Mouse (Mus musculus) kidney, embryonic 15.5 days (tissue): Measurements from ENCODE around the gene Nolc1. TPM values are rescaled to one million over a fixed set of nuclear protein-coding genes. Genes with fewer than 3 reads are reported as not detected.

Source experiments
- polyA plus RNA-seq: library from polyadenylated mRNA; unstranded; fragments of >200 nt; fragmentation: Nextera tagmentation; extraction: Ambion mirVana; gene quantifications from 2 replicates; pipeline ENCODE4 v1.2.1, GENCODE M21; 2015

Gene Nolc1
- polyA plus RNA-seq, 1 experiment from 2014 or later, result 101 TPM

Other genes starting within 250 kb of the Nolc1 start
- gene Armh3, start 77.4 kb upstream of the Nolc1 start, polyA plus RNA-seq, result 18.6 and 18.8 TPM in 2 replicates
- gene Hps6, start 72.4 kb upstream of the Nolc1 start, polyA plus RNA-seq, result 8.3 and 8.9 TPM in 2 replicates
- gene Pprc1, start 31.0 kb upstream of the Nolc1 start, polyA plus RNA-seq, result 33.3 and 44.6 TPM in 2 replicates
- 83.4 and 91.9 TPM in 2 replicates for gene Ldb1, start 30.6 kb upstream of the Nolc1 start, polyA plus RNA-seq
- gene Elovl3, start 56.0 kb downstream of the Nolc1 start, polyA plus RNA-seq, result not detected in 2 replicates
- gene Pitx3, start 72.5 kb downstream of the Nolc1 start, polyA plus RNA-seq, result 0.48 and 0.85 TPM in 2 replicates
- 50.7 and 51.0 TPM in 2 replicates for gene Gbf1, start 76.6 kb downstream of the Nolc1 start, polyA plus RNA-seq
- 8.3 and 9.8 TPM in 2 replicates for gene Nfkb2, start 228.5 kb downstream of the Nolc1 start, polyA plus RNA-seq